Mouse (Mus musculus): Measurements from ENCODE around the gene Dbh.

GRCm38 (mm10) chr2:27144957-27145356 is 20.1 kb upstream of the Dbh start:
- TF ChIP-seq CTCF (IDR thresholded peaks at IDR 0.05) (no peak), EP300 (IDR thresholded peaks at IDR 0.05) (no peak)
